Mouse (Mus musculus): Measurements from ENCODE around the gene Csdc2.
A peak's percentile ranks its signal among the peaks of the same experiment; 100 is the strongest.

GRCm38 (mm10) chr15:81969173-81969572, 32.6 kb downstream of the Csdc2 start:
- TF ChIP-seq EP300 (IDR thresholded peaks at IDR 0.05; ENCODE audit: insufficient read depth, low read depth, low read length) (peak; percentile 89), POLR2A (IDR thresholded peaks at IDR 0.05; ENCODE audit: insufficient read depth, low read length) (no peak)
